Mouse (Mus musculus) splenic B cell, adult 2 months (primary cell): ENCODE measurements around the gene Bcar1.

Source experiments
- DNase-seq: peaks from one replicate; pipeline ENCODE4 v3.0.0-alpha.2; 2011; ENCODE audit warnings: low read depth, low spot score
- H3K27me3 ChIP-seq: 2 replicates; pipeline ENCODE4 v1.6.1; 2012; ENCODE audit warnings: mild to moderate bottlenecking, low read length, moderate library complexity, mixed read lengths; ENCODE audit not compliant: control insufficient read depth, poor library complexity, insufficient read depth, severe bottlenecking
- H3K36me3 ChIP-seq: 2 replicates; pipeline ENCODE4 v1.6.1; 2012; ENCODE audit warnings: mild to moderate bottlenecking, low read length, moderate library complexity, mixed read lengths; ENCODE audit not compliant: control insufficient read depth, poor library complexity, insufficient read depth, severe bottlenecking

Bcar1 gene

DNA sequence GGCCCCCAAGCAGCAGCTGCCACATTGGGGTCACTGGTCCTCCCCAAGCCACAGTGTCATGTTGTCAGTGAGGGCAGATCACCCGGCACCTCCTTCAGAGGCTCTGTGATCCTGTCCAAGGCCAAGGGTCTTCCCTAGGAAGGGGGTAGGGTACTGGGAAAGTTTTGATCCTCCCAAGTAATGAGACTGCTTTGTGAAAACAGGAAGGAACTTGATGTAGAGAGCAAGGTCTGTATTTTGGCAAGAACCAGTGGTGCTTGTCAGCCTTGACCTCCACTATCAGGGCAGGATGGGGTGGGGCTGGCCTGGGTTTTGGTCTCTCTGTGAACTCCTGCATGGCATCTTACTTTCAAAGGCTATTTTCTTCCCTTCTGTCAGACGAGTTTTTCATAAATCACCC lies 10.5 kb upstream of the Bcar1 start:
- no peaks in the 10 kb centered on the region for H3K36me3 ChIP-seq
- DNase-seq = no peak
- H3K27me3 ChIP-seq = no peaks in the 10 kb centered on the region

DNA sequence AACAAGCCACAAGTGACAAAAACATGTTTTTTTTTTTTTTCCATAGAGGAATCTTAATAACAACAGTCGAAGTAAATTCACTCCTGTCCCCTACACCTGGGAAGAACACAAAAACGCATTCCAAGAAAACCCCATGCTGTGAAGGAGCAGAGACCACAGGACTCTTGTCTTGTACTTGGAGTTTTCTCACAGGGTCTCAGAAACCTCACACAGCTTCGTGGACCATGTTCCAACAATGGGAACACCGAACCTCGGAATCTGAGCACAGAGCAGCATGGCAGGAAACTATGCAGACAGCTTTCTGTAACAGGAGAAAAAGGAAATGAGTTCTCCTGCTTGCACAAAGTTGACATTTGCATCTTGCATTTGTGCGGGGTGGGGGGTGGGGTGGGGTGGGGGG lies 5.2 kb upstream of the Bcar1 start:
- no peak for DNase-seq
- H3K27me3 ChIP-seq = no peaks in the 10 kb centered on the region

GRCm38 (mm10) chr8:111747866-111748649 lies 4.4 kb upstream of the Bcar1 start:
- no peaks in the 10 kb centered on the region for H3K27me3 ChIP-seq
- H3K36me3 ChIP-seq = no peaks in the 10 kb centered on the region
- DNase-seq = no peak

More for the DNA sequence above, 5.2 kb upstream of the Bcar1 start:
- H3K36me3 ChIP-seq = no peaks in the 10 kb centered on the region

DNA sequence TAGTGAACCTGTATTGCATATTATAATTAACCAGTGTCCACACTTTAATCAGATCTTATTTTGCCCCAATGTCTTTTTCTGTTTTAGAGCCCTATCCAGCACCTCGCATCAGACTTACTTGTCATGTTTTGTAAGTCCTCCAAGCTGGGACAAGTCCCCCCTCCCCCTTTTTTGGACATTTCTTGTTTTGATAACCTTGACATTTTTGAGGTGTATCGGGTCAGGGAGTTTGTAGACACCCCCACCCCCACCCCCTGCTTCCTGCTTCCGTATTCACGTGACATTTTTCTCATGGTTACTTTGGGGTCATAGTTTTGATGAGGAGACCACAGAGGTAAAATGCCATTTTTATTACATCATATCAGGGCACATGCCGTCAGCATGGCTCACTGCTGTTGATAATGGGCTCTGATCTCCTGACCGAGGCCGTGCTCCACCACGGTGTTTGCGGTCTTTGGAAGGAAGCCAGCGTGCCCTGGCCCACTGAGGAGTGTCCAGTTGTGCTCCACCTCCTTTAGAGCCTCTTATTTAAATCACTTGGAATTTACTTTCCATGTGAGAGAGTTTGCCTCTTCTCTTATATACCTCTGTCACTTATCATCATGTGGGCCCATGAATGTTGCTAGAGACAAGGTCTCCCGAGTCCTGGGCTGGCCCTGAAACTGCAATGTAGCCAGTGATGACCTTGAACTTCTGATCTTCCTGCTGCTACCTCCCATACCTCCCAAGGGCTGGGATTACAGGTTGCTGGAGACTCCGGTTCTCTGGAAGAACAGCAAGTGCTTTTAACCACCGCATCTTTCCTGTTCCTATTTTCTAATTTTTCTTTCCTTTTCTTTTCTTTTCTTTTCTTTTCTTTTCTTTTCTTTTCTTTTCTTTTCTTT lies 3.2 kb upstream of the Bcar1 start:
- DNase-seq = no peak
- Histone ChIP-seq H3K27me3 (no peaks in the 10 kb centered on the region), H3K36me3 (no peaks in the 10 kb centered on the region)

- Histone ChIP-seq H3K27me3 (no peaks in the 10 kb centered on the region), H3K36me3 (no peaks in the 10 kb centered on the region)
- DNase-seq = no peak
Observed at GRCm38 (mm10) chr8:111745591-111746418, 2.2 kb upstream of the Bcar1 start.

GRCm38 (mm10) chr8:111745086-111745485 lies 1.5 kb upstream of the Bcar1 start:
- no peaks in the 10 kb centered on the region for H3K27me3 ChIP-seq
- DNase-seq = no peak
- no peaks in the 10 kb centered on the region for H3K36me3 ChIP-seq

DNA sequence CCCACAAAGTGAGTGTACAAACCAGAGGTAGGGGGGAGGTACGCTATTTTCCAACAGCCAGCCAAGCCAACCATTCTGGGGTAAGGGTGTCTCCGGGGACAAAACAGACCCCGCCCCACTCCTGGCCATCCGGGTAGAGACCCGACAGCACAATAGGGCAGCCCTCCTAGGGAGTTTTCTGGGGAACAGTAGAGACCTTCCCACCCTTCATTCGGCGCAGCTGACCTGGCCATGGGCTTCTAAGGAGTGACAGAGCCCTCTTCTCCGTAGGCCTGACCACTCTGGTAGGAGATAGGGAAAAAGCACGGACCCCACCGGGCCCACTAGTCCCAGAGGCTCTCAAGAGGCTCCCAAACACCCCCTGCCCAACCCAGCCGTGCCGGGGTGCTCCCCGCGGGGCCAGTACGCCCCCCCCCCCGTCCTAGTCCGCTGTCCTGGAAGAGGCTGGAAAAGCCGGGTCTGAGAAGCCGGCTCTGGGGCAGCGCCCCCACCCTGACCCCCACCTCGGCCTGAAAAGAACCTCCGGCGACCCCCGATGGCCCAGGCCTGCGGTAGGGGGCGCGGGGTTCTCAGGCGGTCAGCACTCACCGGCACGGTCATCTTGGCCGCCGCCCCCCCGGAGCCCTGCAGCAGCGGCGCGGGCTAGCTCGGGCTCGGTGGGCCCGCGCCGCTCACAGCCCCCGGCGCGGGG lies 363 bp downstream of the Bcar1 start:
- DNase-seq = no peak
- Histone ChIP-seq H3K36me3 (no peaks in the 10 kb centered on the region), H3K27me3 (no peaks in the 10 kb centered on the region)

DNA sequence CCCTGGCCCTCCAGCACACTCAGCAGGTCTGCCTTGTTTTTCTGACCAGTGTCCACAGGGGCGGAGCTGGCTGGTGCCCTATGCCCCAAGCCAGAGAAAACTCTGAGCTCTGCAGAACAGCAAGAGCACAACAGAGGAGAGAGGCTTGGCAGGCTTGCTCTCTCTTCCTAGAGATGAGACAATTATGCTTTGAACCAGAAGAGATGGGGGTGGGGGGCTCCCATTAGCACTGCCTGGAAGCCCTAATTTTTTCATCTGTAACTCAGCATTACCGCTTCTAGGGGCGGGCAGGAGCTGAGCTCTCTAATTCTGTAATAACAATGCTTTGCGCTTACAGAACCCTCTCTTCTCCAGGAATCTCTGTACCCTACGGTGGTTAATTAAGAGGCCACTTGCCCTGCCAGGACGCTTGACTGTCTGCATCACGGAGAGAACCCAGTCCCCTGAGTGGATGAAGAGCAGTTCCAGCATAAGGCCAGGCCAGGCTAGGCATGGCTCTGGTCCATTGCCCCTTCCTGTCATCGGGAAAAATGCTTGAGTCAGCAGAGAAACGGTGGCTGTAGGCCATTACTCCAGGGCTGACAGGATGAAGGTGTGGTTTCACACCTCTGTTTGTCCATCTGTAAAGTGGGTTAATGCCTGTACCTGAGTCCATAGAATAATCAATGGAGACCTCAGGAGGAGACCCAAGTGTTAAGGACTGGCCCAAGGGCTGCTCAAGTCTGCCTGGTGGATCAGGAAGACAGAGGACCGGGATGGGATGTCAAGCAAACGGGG lies 1.2 kb downstream of the Bcar1 start:
- no peaks in the 10 kb centered on the region for H3K27me3 ChIP-seq
- no peaks in the 10 kb centered on the region for H3K36me3 ChIP-seq
- DNase-seq = no peak

DNA sequence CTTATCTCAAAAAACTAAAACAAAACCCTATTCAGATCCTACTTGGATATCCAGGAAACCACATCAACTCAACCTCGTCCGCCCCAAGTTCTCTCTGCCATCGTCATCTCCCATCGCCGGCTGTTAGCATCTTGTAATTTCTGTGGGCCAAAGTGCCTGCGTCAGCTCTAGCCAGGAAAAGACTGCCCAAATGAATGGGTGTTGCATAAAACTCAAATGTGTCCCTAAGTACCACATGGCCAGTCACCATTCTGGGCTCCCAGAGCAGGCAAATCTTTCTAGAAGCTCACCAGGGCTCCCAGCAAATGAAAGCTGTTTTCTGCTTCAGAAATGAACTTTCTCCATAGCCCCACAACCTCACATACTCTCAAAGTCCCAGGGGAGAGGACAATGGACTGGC lies 2.1 kb downstream of the Bcar1 start:
- DNase-seq = no peak
- H3K27me3 ChIP-seq = no peaks in the 10 kb centered on the region
- no peaks in the 10 kb centered on the region for H3K36me3 ChIP-seq

DNA sequence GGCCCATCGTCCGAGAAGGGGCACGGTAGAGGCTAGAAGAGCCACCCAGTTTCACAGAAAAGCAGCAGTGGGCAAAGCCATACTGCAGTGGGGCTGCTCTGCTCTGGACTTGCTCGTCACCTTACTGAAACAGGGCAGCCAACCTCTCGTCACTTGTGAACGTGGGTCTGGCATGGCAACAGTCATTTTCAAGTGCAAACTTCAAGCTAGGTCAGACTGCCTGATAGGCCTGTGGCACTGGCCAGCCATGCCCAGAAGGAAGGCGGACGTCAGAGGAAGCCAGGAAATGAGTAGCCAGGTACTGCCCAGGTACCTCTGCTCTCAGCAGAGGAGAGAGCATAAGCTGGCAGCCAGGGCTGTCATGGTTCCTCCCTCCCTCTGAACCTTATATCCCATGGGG lies 2.6 kb downstream of the Bcar1 start:
- no peak for DNase-seq
- no peaks in the 10 kb centered on the region for H3K36me3 ChIP-seq
- H3K27me3 ChIP-seq = no peaks in the 10 kb centered on the region

GRCm38 (mm10) chr8:111740301-111740711 lies 3.3 kb downstream of the Bcar1 start:
- H3K36me3 ChIP-seq = no peaks in the 10 kb centered on the region
- H3K27me3 ChIP-seq = no peaks in the 10 kb centered on the region
- DNase-seq = no peak

DNA sequence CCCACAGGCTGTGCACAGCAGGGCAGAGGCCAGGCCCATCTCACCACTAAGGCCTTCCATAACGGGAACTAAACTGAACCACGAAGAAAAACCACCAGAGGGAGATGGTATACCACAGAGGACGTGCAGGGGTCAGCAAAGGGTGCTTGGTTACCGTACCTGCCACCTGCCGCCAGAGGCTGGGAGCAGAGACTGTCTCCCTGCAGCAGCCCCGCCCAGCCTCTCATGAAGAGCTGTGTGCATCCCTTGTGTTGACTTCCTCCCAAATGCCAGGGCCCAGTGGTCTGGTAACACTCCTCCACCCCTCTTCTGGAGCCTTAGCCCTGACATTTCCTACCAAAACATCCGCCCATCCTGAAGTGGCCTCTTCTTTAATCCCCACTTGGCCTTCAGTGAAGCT lies 4.0 kb downstream of the Bcar1 start:
- H3K36me3 ChIP-seq = no peaks in the 10 kb centered on the region
- DNase-seq = no peak
- H3K27me3 ChIP-seq = no peaks in the 10 kb centered on the region

GRCm38 (mm10) chr8:111738867-111739266 lies 4.7 kb downstream of the Bcar1 start:
- H3K36me3 ChIP-seq = no peaks in the 10 kb centered on the region
- DNase-seq = no peak
- H3K27me3 ChIP-seq = no peaks in the 10 kb centered on the region

- H3K36me3 ChIP-seq = no peaks in the 10 kb centered on the region
- no peaks in the 10 kb centered on the region; the same call in 1 of the 2 replicates for H3K27me3 ChIP-seq
- no peak for DNase-seq
Observed at GRCm38 (mm10) chr8:111736321-111736720, 7.3 kb downstream of the Bcar1 start.
